Mouse (Mus musculus) heart, embryonic 15.5 days (tissue): ENCODE results near the gene Zbtb8a. TPM values are rescaled to one million over a fixed set of nuclear protein-coding genes. Genes with fewer than 3 reads are reported as not detected.

Source experiments
- ATAC-seq: fragments of 200-750 bp; cut with Nextera tagmentation; replicated peaks from 2 replicates; pipeline ENCODE4 v1.8.0; 2017; ENCODE audit warnings: low read depth, moderate TSS enrichment; ENCODE audit not compliant: insufficient number of reproducible peaks, insufficient read depth, low FRiP score
- H3K27ac ChIP-seq: fragments of 300-500 bp; sonication (generic); 2 replicates; pipeline ENCODE4 v1.5.1; 2015; ENCODE audit warnings: mild to moderate bottlenecking, inconsistent platforms
- H3K27me3 ChIP-seq: fragments of 300-500 bp; sonication (generic); 2 replicates; pipeline ENCODE4 v1.6.1; 2015; ENCODE audit warnings: inconsistent platforms
- H3K36me3 ChIP-seq: fragments of 300-500 bp; sonication (generic); 2 replicates; pipeline ENCODE4 v1.6.1; 2015; ENCODE audit warnings: mild to moderate bottlenecking, inconsistent platforms
- H3K4me1 ChIP-seq: fragments of 300-500 bp; sonication (generic); replicated peaks from 2 replicates; pipeline ENCODE4 v1.6.1; 2015; ENCODE audit warnings: inconsistent platforms
- H3K4me2 ChIP-seq: fragments of 300-500 bp; sonication (generic); 2 replicates; pipeline ENCODE4 v1.6.1; 2015; ENCODE audit warnings: inconsistent platforms, mild to moderate bottlenecking, moderate library complexity
- H3K4me3 ChIP-seq: fragments of 300-500 bp; sonication (generic); 2 replicates; pipeline ENCODE4 v1.5.1; 2015; ENCODE audit warnings: mild to moderate bottlenecking, inconsistent platforms
- H3K9ac ChIP-seq: fragments of 300-500 bp; sonication (generic); 2 replicates; pipeline ENCODE4 v1.6.1; 2015; ENCODE audit warnings: mild to moderate bottlenecking, inconsistent platforms
- H3K9me3 ChIP-seq: fragments of 300-500 bp; sonication (generic); replicated peaks from 2 replicates; pipeline ENCODE4 v1.6.1; 2016; ENCODE audit warnings: inconsistent platforms
- WGBS: fragments of 180-500 bp; shearing (Covaris S2); methylation state at CpG from one replicate; pipeline ENCODE4 v1.1.7; 2015; ENCODE audit warnings: mixed read lengths; 5-methylcytosine and 5-hydroxymethylcytosine counted together
- polyA plus RNA-seq: library from polyadenylated mRNA; unstranded; fragments of >200 nt; fragmentation: Nextera tagmentation; extraction: Ambion mirVana; gene quantifications from 2 replicates; pipeline ENCODE4 v1.2.1, GENCODE M21; 2015

The Zbtb8a gene
- polyA plus RNA-seq, 1 experiment from 2014 or later = 11.0 TPM

DNA sequence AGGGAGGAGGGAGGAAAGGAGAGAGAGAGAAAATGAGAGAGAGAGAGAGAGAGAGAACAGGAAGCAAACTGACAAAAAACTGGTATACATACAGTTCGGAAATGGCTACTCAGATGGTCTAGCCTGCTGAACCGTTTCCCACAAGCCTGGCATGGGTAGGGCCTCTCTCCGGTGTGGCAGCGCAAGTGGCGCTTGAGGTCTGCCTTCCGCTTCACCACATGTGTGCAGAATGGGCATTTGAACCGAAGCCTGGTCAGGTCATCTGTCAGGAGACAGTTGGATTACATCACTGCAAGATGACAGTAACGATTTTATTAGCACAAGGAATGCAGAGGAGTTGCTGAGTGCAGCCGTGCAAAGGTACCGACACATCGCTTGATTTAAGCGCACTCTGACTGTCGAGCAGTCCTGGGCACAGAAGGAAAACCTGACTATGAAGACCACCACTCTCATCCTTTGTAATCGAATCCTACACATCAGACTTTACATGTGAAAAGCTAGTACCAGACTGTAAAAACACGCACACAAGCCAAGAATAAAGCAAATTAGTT is 20.2 kb downstream of the Zbtb8a start:
- H3K4me1 ChIP-seq = no peaks in the 10 kb centered on the region
- H3K4me3 ChIP-seq = no peak overlapping the region
- H3K4me2 ChIP-seq = no peak overlapping the region
- no peaks in the 10 kb centered on the region for H3K9me3 ChIP-seq
- H3K9ac ChIP-seq = no peak overlapping the region
- peaks cover 20% of the 10 kb centered on the region; the same call in 1 of the 2 replicates for H3K36me3 ChIP-seq
- no peak overlapping the region for H3K27ac ChIP-seq
- no peak for ATAC-seq
- WGBS = 75% methylated on average over 15 of the region's 15 CpGs
- H3K27me3 ChIP-seq = no peaks in the 10 kb centered on the region

DNA sequence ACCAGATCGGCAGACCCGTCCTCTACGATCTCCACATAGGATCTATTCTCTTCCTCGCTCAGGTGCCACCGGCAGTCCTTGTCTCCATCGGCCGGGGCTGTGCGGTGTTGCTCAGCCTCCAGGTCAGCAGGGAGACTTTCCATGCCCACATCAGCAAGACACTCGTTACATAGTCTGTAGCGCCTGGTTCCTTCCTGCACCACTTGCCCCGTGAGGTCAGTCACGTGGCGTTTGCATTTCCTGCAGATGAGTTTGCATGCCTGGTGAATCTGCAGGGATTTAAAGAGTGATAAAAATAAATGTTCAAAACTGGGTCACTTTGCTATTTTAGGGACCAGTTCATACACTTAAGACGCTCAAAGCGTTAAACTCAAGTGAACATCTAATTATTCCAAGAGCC is 23.7 kb downstream of the Zbtb8a start:
- H3K4me1 ChIP-seq = no peaks in the 10 kb centered on the region
- no peak overlapping the region for H3K9ac ChIP-seq
- no peak overlapping the region for H3K27ac ChIP-seq
- 70% methylated on average over 15 of the region's 15 CpGs for WGBS
- H3K4me2 ChIP-seq = no peak overlapping the region
- peaks cover 23% of the 10 kb centered on the region; the same call in 1 of the 2 replicates for H3K36me3 ChIP-seq
- no peaks in the 10 kb centered on the region for H3K9me3 ChIP-seq
- ATAC-seq = no peak
- no peaks in the 10 kb centered on the region for H3K27me3 ChIP-seq
- no peak overlapping the region for H3K4me3 ChIP-seq

DNA sequence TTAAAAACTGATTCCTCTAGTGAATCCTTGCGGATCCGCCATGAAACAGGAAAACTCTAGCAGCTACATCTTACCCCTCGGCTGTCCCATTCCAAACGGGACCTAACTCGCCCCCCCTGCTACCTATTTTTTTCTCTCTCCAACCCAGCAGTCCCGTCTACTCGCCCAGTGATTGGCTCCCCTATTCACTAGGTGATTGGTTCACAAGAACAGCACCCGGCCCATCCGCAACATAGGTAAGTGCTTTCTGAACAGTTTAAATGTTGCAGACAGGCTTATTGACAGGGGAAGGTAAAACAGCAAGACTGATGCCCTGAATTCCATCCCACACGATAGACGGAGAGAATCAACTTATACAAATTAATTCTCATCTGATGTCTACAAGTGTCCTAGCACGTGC is 24.7 kb downstream of the Zbtb8a start:
- ATAC-seq = no peak
- H3K36me3 ChIP-seq = peaks cover 20% of the 10 kb centered on the region; the same call in 1 of the 2 replicates
- no peak overlapping the region for H3K4me3 ChIP-seq
- H3K27me3 ChIP-seq = no peaks in the 10 kb centered on the region
- no peaks in the 10 kb centered on the region for H3K4me1 ChIP-seq
- WGBS = 86% methylated on average over 12 of the region's 12 CpGs
- no peak overlapping the region for H3K4me2 ChIP-seq
- H3K27ac ChIP-seq = no peak overlapping the region
- no peak overlapping the region for H3K9ac ChIP-seq
- H3K9me3 ChIP-seq = no peaks in the 10 kb centered on the region

DNA sequence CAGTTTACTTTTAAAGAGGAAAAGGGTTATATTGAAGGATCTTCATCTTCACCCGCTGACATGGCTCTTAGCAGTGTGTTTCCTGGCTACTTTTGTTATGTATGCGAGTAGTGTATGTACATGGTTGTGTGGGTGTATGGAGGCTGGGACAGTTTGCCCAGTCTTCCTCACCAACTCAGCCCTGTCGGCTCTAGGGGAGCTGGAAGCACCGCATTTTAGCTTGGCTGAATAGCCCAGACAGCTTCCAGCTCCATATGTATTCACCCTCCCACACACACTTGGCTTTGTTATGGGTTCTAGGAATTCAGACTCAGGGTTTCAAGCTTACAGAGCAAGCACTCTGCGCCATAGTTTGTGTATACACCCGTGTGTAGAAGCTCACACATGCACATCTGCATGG is 26.8 kb downstream of the Zbtb8a start:
- Histone ChIP-seq H3K4me2 (no peak overlapping the region), H3K4me1 (0 out of 2 replicates have a peak, but pooled peaks cover 3% of the 10 kb centered on the region), H3K9ac (no peak overlapping the region), H3K27me3 (no peaks in the 10 kb centered on the region), H3K9me3 (no peaks in the 10 kb centered on the region), H3K27ac (no peak overlapping the region), H3K36me3 (peaks cover 16% of the 10 kb centered on the region; the same call in 1 of the 2 replicates), H3K4me3 (no peak overlapping the region)
- 66% methylated on average over 6 of the region's 6 CpGs for WGBS
- ATAC-seq = no peak

DNA sequence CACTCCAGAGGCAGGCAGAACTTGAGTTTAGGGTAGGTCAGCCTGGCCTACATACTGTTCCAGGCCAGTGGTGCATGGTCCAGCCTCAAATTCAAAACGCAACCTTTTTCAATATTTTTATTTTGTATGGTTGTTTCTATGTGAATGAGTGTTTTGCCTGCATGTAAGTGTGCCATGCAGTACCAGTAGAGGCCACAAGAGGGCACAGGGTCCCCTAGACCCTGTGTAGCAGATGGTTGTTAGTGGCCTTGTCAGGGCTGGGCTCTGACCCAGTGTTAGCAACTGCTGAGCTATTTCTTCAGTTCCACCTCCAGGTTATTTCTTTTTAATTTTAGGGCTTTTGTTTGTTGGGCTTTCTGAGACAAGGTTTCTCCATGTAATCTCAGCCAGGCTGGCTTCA is 27.3 kb downstream of the Zbtb8a start:
- no peak overlapping the region for H3K27ac ChIP-seq
- 3% methylated on average over 1 of the region's 1 CpGs for WGBS
- ATAC-seq = peak; percentile 54; the same call in 1 of the 2 replicates
- no peaks in the 10 kb centered on the region for H3K27me3 ChIP-seq
- no peaks in the 10 kb centered on the region for H3K9me3 ChIP-seq
- no peak overlapping the region for H3K4me2 ChIP-seq
- H3K4me1 ChIP-seq = 0 out of 2 replicates have a peak, but pooled peaks cover 3% of the 10 kb centered on the region
- H3K9ac ChIP-seq = no peak overlapping the region
- peaks cover 16% of the 10 kb centered on the region; the same call in 1 of the 2 replicates for H3K36me3 ChIP-seq
- H3K4me3 ChIP-seq = no peak overlapping the region

DNA sequence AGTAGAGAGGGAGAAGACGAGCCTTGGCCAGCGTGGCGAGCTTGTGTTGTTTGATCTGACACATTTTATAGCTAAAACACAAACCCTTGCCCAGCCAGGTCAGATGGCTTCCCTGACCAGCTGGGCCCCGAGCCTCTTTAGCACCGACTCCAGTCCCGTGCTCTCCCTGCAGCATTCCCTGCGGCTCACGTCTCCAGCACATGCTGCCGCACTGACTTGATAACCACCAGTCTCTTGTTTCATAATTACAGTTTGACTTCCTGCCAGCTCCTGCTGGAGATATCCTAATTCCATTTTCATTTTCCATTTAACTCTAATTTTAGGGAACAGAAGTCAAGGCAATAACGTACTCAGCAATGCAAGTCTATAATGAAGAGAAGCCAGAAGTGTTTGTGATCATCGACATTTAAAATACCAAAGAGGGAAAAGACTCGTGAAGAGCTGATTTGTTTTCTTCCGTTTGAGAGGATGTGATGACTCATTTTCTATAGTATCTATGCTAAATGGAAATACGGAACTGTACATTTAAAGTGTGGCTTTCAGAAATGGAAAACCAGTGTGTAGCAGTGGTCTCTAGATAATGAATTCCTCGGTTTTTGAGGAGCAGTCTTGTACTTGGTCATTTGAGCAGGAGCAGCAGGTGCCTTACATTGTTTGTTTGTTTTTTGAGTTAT is 31.3 kb downstream of the Zbtb8a start:
- no peak overlapping the region for H3K4me3 ChIP-seq
- peak overlapping the region; percentile 68 for H3K27ac ChIP-seq
- no peaks in the 10 kb centered on the region for H3K27me3 ChIP-seq
- no peak overlapping the region for H3K4me2 ChIP-seq
- H3K4me1 ChIP-seq = 0 out of 2 replicates have a peak, but pooled peaks cover 3% of the 10 kb centered on the region
- no peaks in the 10 kb centered on the region for H3K9me3 ChIP-seq
- peaks cover 27% of the 10 kb centered on the region for H3K36me3 ChIP-seq
- no peak overlapping the region for H3K9ac ChIP-seq
- ATAC-seq = no peak; the same call in 1 of the 2 replicates
- 50% methylated on average over 15 of the region's 15 CpGs for WGBS

DNA sequence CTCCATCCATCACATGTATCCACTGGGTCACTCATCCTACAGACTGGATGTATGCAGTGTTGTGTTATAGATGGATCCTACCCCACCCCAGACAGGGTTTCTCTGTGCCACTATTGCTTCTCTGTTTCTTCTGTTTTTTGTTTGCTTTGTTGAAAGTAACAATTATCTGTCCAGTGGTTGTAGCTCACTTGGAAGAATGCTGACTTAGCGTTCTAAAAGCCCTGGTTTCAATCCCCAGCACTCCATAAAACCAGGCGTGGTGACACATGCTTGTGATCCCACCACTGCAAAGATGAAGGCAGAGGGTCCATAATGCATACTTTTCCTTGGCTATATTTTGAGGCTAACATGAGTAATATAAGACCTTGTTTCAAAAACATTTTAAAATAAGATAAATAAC is 35.2 kb downstream of the Zbtb8a start:
- Histone ChIP-seq H3K4me2 (no peak overlapping the region), H3K9me3 (no peaks in the 10 kb centered on the region), H3K36me3 (peaks cover 28% of the 10 kb centered on the region), H3K4me1 (0 out of 2 replicates have a peak, but pooled peaks cover 4% of the 10 kb centered on the region), H3K4me3 (no peak overlapping the region), H3K9ac (no peak overlapping the region), H3K27ac (no peak overlapping the region), H3K27me3 (no peaks in the 10 kb centered on the region)
- no peak for ATAC-seq
- WGBS = 76% methylated on average over 2 of the region's 2 CpGs

DNA sequence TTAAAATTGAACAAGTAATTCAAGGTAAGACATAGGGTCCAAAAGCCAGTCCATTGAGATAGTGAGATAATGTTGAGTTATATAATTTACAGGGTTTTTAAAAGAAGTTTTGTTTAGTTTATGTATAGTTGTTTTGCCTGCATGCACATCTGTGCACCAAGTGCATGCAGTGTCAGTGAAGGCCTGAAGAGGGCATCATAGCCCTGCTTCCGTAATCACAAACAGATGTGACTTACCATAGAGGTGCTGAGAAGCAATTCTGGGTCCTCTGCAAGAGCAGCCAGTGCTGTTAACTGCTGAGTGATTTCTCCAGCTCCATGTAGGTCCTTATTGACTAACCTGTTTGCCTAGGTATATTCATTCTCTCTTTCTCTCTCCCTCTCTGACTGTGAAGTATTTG is 36.0 kb downstream of the Zbtb8a start:
- WGBS = 86% methylated on average over 1 of the region's 1 CpGs
- no peaks in the 10 kb centered on the region for H3K27me3 ChIP-seq
- peaks cover 12% of the 10 kb centered on the region; the same call in 1 of the 2 replicates for H3K4me1 ChIP-seq
- H3K9ac ChIP-seq = no peak overlapping the region
- no peak overlapping the region for H3K4me3 ChIP-seq
- H3K36me3 ChIP-seq = peaks cover 28% of the 10 kb centered on the region
- no peak for ATAC-seq
- no peaks in the 10 kb centered on the region for H3K9me3 ChIP-seq
- no peak overlapping the region for H3K4me2 ChIP-seq
- no peak overlapping the region for H3K27ac ChIP-seq

DNA sequence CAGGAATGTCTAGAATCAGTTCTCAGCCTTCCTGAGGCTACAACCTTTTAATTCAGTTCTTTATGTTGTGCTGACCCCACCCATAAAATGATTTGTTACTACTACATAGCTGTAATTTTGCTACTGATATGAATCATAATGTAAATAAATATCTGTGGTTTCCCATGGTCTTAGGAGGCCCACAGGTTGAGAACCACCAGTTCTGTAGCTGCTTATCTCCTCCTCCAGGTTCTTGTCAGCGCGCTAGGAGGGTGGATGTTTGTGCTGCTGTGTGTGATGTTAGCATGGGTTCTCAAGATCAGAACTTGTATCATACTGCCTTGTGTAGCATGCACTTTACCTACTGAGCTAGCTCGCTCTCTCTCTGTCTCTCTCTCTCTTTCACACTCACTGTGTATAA is 38.2 kb downstream of the Zbtb8a start:
- no peak overlapping the region for H3K9ac ChIP-seq
- no peak for ATAC-seq
- no peak overlapping the region for H3K4me3 ChIP-seq
- peaks cover 15% of the 10 kb centered on the region; the same call in 1 of the 2 replicates for H3K4me1 ChIP-seq
- H3K4me2 ChIP-seq = no peak overlapping the region
- H3K9me3 ChIP-seq = no peaks in the 10 kb centered on the region
- no peak overlapping the region for H3K27ac ChIP-seq
- no peaks in the 10 kb centered on the region for H3K27me3 ChIP-seq
- WGBS = 87% methylated on average over 3 of the region's 3 CpGs
- H3K36me3 ChIP-seq = peaks cover 26% of the 10 kb centered on the region

DNA sequence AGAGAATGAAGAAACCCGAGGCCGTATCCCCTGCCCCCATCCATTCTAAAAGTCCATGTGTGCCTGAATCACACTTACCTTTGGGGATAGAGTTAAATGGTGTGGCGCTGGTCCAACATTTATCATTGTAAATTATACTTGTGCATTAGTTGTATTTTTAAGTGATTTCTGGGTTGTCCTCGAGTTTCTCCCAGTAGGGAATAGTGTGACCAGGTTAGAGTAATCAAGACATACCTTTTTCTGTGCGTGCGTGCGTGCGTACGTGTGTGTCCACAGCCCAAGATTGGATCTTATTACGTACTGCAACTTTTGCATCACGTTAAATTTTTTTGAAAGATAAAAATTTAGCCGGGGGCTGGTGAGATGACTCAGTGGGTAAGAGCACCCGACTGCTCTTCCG is 41.6 kb downstream of the Zbtb8a start:
- WGBS = 44% methylated on average over 14 of the region's 14 CpGs
- no peaks in the 10 kb centered on the region for H3K27me3 ChIP-seq
- peak overlapping the region; percentile 100 for H3K27ac ChIP-seq
- ATAC-seq = no peak
- peaks cover 11% of the 10 kb centered on the region; the same call in 1 of the 2 replicates for H3K36me3 ChIP-seq
- H3K4me2 ChIP-seq = peak overlapping the region; percentile 84
- H3K9ac ChIP-seq = peak overlapping the region; percentile 74
- H3K4me1 ChIP-seq = peaks cover 36% of the 10 kb centered on the region
- H3K4me3 ChIP-seq = peak overlapping the region; percentile 89
- H3K9me3 ChIP-seq = no peaks in the 10 kb centered on the region

DNA sequence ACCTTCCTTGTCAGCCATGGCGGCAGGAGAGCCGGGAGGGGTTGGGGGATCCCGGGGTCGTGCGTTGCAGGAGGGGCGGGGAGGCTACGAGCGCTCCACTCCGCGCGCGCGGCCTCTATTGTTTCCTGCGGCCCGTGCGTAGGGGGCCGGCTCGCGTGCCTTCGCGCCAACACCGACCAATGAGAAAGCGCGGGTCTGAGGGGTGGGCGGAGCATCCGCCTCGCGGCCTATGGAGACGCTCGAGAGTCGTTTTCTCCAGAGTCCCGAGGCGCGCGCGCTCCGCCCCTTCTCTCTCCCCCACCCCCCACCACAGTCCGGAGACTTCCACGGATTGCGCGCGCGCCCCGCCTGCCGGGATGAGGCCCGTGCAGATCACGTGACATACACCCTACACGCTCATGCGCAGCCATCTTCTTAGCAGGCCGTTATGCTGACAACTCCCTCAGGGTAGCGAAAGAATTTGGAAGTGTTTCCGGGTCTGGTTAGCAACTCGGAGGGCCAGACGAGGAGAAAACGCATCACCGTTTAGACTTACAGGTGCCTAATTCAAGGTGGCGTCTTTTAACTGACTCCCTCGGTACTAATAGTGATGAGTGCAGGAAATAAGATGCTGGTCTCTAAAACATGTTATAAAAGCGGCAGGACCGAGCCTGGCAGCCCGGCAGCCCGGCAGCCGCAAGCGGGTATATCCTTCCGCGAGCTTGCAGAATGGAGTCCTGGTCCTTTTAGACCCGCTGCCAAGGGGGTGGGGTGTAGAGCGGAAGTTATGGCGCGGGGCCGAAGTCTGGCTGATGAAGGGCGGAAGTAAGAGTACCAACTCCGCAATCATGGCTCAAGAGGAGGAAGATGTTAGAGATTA is 42.5 kb downstream of the Zbtb8a start, which contains the start of the genes Rbbp4 and Zbtb8os:
TSS of gene Rbbp4 (minus strand) at position 155 of the 859 bp plus-strand sequence.
TSS of gene Zbtb8os (plus strand) at position 480 of the 859 bp plus-strand sequence.
- peak within 1 kb of the TSS; percentile 84 for H3K4me2 ChIP-seq
- peak within 1 kb of the TSS; percentile 89 for H3K4me3 ChIP-seq
- H3K9ac ChIP-seq = peak within 1 kb of the TSS; percentile 95
- ATAC-seq = peak; percentile 98
- H3K27me3 ChIP-seq = no peaks in the 10 kb centered on the region
- H3K4me1 ChIP-seq = peaks cover 36% of the 10 kb centered on the region
- WGBS = under 1% methylated on average over 73 of the region's 73 CpGs
- H3K9me3 ChIP-seq = no peaks in the 10 kb centered on the region
- H3K27ac ChIP-seq = peak within 1 kb of the TSS; percentile 100
- H3K36me3 ChIP-seq = peaks cover 12% of the 10 kb centered on the region; the same call in 1 of the 2 replicates
